Mouse (Mus musculus) megakaryocyte, embryonic 14.5 days (primary cell): ENCODE data around the gene Mylip. TPM values are rescaled to one million over a fixed set of nuclear protein-coding genes. Genes with fewer than 3 reads are reported as not detected.

Experiments
- H3K27me3 ChIP-seq: replicated peaks from 2 replicates; pipeline ENCODE3; 2012; ENCODE audit warnings: inconsistent platforms
- H3K36me3 ChIP-seq: replicated peaks from 2 replicates; pipeline ENCODE3; 2012; ENCODE audit warnings: low read length, inconsistent platforms, mixed read lengths
- H3K4me1 ChIP-seq: 2 replicates; pipeline ENCODE4 v1.6.1; 2012; ENCODE audit warnings: inconsistent platforms
- H3K4me3 ChIP-seq: replicated peaks from 2 replicates; pipeline ENCODE3; 2012; ENCODE audit warnings: moderate library complexity, mild to moderate bottlenecking, inconsistent platforms
- H3K9me3 ChIP-seq: 2 replicates; pipeline ENCODE4 v1.6.1; 2012; ENCODE audit warnings: inconsistent platforms
- FLI1 ChIP-seq: IDR thresholded peaks from 2 replicates; pipeline ENCODE4 v1.6.1; 2012; ENCODE audit warnings: low read length, inconsistent platforms, mixed read lengths
- GATA1 ChIP-seq: IDR thresholded peaks from 3 replicates; pipeline ENCODE4 v1.6.1; 2012; ENCODE audit warnings: mixed read lengths, low read length, inconsistent platforms, borderline replicate concordance
- polyA plus RNA-seq: library from polyadenylated mRNA; stranded (reverse); fragments of >175 nt; gene quantifications from 2 replicates; pipeline ENCODE4 v1.2.3, GENCODE M21; 2012; ENCODE audit warnings: low replicate concordance; ENCODE audit not compliant: insufficient read depth

Gene Mylip
- polyA plus RNA-seq, 1 experiment: 4.6 TPM

GRCm38 (mm10) chr13:45461370-45461958 is 71.9 kb downstream of the Mylip start:
- no peaks in the 10 kb centered on the region for H3K9me3 ChIP-seq
- TF ChIP-seq FLI1: no peak
- TF ChIP-seq GATA1: no peak

More at GRCm38 (mm10) chr13:45461370-45461958, 71.9 kb downstream of the Mylip start:
- H3K4me3 ChIP-seq: no peak overlapping the region
- peaks cover 40% of the 10 kb centered on the region for H3K4me1 ChIP-seq
- H3K36me3 ChIP-seq: peaks cover 5% of the 10 kb centered on the region
- H3K27me3 ChIP-seq: no peaks in the 10 kb centered on the region

Other genes starting within 250 kb of the Mylip start
- 140 and 296 TPM in 2 replicates for gene Gmpr, start 117.7 kb downstream of the Mylip start, polyA plus RNA-seq